Mouse (Mus musculus) cortical plate, adult 2 months (tissue): ENCODE data around the gene Fam219a. TPM values are rescaled to one million over a fixed set of nuclear protein-coding genes. Genes with fewer than 3 reads are reported as not detected.

Source experiments
- H3K27ac ChIP-seq: fragments of 200-500 bp; 2 replicates; pipeline ENCODE4 v1.5.1; 2012; ENCODE audit warnings: low read length, control low read depth, inconsistent platforms; ENCODE audit not compliant: insufficient read depth
- H3K4me1 ChIP-seq: fragments of 200-500 bp; 2 replicates; pipeline ENCODE4 v1.6.1; 2011; ENCODE audit warnings: low read length; ENCODE audit not compliant: control insufficient read depth, insufficient read depth
- H3K4me3 ChIP-seq: fragments of 200-500 bp; 2 replicates; pipeline ENCODE4 v1.5.1; 2011; ENCODE audit warnings: mild to moderate bottlenecking, low read length, control low read depth; ENCODE audit not compliant: insufficient read depth
- CTCF ChIP-seq: fragments of 200-500 bp; IDR thresholded peaks from 2 replicates; pipeline ENCODE4 v1.5.1; 2011; ENCODE audit warnings: mild to moderate bottlenecking, control low read depth, low read length; ENCODE audit not compliant: insufficient read depth; ENCODE audit errors: extremely low read depth
- POLR2A ChIP-seq: fragments of 200-500 bp; IDR thresholded peaks from 2 replicates; pipeline ENCODE4 v1.6.1; 2011; ENCODE audit warnings: mild to moderate bottlenecking, low read length, control low read depth; ENCODE audit not compliant: insufficient read depth; ENCODE audit errors: extremely low read depth
- polyA plus RNA-seq: library from polyadenylated mRNA; depleted of rRNA; stranded (reverse); fragments of >200 nt; gene quantifications from 2 replicates; pipeline ENCODE4 v1.2.3, GENCODE M21; 2012

The Fam219a gene
- polyA plus RNA-seq, 1 experiment: 159 TPM

- peaks cover 4% of the 10 kb centered on the region; the same call in 1 of the 2 replicates for H3K4me1 ChIP-seq
- H3K4me3 ChIP-seq: no peak overlapping the region
- TF ChIP-seq POLR2A (no peak), CTCF (no peak)
- H3K27ac ChIP-seq: no peak overlapping the region
Measured at GRCm38 (mm10) chr4:41524829-41525228, 44.5 kb downstream of the Fam219a start.

DNA sequence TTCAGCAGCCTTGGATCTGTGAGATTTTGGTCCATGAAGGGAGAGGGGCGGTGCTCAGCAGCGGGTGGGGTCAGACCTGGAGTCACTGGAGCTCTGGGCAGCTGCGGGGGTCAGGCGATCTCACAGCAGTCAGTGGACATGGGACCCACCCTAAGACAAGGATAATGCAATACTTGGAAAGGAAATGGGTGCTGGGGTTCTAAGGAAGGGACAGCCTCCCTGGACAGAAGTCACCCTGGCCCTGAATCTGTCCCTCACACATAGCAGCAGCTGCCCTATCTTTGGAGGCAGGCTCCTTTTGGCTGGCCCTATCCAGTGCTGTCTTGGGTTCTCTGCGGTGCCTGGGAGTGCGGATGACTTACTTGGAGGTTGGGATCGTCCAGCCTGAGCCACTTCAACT, 45.5 kb downstream of the Fam219a start:
- H3K27ac ChIP-seq: no peak overlapping the region
- no peak overlapping the region for H3K4me3 ChIP-seq
- TF ChIP-seq CTCF (no peak), POLR2A (no peak)
- H3K4me1 ChIP-seq: peaks cover 4% of the 10 kb centered on the region; the same call in 1 of the 2 replicates

- no peak for TF ChIP-seq POLR2A
- peak; percentile 51; the same call in 1 of the 2 replicates for TF ChIP-seq CTCF
- Histone ChIP-seq H3K4me1 (peaks cover 5% of the 10 kb centered on the region), H3K27ac (no peak overlapping the region), H3K4me3 (no peak overlapping the region)
Measured at GRCm38 (mm10) chr4:41522788-41523187, 46.5 kb downstream of the Fam219a start.

DNA sequence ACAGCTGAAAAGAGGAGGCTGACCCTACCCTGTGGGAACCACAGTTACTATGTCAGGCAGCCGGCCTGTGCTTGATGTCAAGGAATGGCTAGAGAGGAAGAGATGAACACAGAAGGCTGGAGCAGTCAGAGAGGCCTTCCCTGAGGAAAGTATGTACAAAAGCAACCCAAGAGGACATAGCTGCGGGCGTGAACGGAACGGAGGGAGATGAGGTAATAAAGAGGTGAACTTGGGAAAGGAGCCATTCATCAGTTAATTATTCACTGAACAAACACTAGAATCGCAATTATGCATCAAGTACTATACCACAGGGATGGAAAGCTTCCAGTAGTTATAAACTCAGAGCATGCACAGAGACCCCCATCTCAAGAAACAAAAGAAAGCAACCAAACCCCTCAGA, 47.2 kb downstream of the Fam219a start:
- Histone ChIP-seq H3K27ac (no peak overlapping the region), H3K4me3 (no peak overlapping the region), H3K4me1 (peaks cover 5% of the 10 kb centered on the region)
- TF ChIP-seq CTCF: no peak
- TF ChIP-seq POLR2A: no peak

GRCm38 (mm10) chr4:41520641-41521040, 48.7 kb downstream of the Fam219a start:
- no peak for TF ChIP-seq CTCF
- Histone ChIP-seq H3K4me1 (peaks cover 4% of the 10 kb centered on the region), H3K4me3 (no peak overlapping the region), H3K27ac (no peak overlapping the region)

DNA sequence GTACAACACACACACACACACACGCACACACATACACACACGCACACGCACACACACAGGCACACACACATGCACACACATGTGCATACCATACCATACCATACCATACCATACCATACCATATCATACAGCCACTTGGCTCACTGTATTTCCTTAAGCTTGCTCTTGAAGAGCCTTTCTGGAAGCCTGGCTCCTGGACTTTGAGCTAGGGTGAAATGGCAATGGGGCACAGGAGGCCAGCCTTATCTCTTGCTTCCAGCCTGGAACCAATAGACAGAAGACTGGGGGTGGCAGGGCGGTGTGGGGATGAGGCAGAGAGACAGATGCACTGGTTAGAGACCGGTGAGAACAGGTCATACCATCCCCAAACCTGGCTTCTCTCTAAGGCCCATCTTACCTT, 50.1 kb downstream of the Fam219a start:
- TF ChIP-seq CTCF (no peak), POLR2A (no peak)
- Histone ChIP-seq H3K4me3 (no peak overlapping the region), H3K27ac (no peak overlapping the region), H3K4me1 (peaks cover 4% of the 10 kb centered on the region)

DNA sequence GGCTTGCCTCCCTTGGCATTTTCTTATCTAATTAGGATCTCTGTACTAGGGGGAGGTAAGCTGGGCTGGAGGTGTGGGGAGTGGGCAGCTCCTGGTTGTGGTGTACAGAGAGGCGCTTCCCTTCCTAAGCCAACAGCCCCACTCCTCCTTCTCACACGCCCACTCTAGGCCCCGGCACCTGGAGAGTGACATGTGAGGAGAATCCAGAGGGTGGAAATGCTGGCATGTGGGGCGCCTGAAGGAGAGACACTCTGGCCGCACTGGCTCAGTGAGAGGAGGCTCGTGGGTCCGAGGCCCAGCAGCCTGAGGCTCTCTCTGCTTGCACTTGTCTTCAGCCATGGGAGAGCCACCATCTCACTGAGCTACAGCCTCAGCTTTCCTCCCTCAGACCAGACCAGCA, 51.0 kb downstream of the Fam219a start:
- TF ChIP-seq CTCF (no peak), POLR2A (no peak)
- H3K27ac ChIP-seq: no peak overlapping the region

GRCm38 (mm10) chr4:41517233-41517632, 52.1 kb downstream of the Fam219a start, which contains the start of gene 1110017D15Rik:
TSS of gene 1110017D15Rik (minus strand) at chr4:41517333.
- TF ChIP-seq POLR2A (no peak), CTCF (no peak)
- H3K27ac ChIP-seq: no peak within 1 kb of the TSS
- H3K4me1 ChIP-seq: peaks cover 6% of the 10 kb centered on the region
- H3K4me3 ChIP-seq: no peak within 1 kb of the TSS

More for the DNA sequence above, 51.0 kb downstream of the Fam219a start:
- Histone ChIP-seq H3K4me1 (peaks cover 6% of the 10 kb centered on the region), H3K4me3 (no peak overlapping the region)

DNA sequence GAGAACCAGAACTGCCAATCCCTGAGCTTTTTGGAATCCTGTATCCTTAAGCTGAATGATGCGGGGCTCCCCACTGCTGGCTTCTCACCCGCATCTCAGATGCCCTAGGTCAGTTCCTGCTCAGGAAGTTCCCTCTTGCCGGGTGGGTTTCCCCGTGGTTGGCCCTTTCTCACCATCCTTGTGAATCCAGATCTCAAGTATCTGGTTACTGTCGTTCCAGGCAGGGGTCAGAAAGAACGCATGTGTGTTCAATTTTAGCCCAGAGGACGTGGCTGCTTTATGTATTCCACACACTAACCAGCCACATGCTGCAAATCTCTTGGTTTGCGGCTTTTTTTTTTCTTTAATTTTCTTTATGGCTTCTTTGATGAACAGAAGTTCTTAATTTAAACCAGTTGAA, 55.6 kb downstream of the Fam219a start:
- no peak for TF ChIP-seq POLR2A
- no peak for TF ChIP-seq CTCF
- H3K27ac ChIP-seq: no peak overlapping the region
- peaks cover 6% of the 10 kb centered on the region for H3K4me1 ChIP-seq
- no peak overlapping the region for H3K4me3 ChIP-seq

DNA sequence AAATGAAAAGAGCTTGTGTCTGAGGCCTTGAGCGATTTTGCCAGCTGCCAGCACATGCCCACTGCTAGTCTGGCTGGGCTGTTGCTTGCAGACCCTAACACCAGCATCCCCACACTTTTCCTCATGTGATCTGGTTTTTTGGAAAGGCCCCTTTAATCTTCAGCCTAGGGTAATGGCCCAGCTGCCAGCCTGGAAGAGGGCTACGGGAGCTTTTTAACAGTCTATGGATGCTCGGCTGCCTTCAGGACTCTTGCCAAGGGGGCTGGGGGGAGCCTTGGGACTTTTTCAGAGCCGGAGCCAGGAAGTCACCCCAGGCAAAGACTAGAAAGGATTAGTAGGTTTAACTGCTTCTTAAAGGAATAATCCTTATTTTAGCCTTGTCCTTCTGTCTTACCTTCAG, 56.0 kb downstream of the Fam219a start:
- H3K4me3 ChIP-seq: no peak overlapping the region
- no peak overlapping the region for H3K27ac ChIP-seq
- TF ChIP-seq CTCF (no peak), POLR2A (no peak)
- peaks cover 3% of the 10 kb centered on the region for H3K4me1 ChIP-seq

GRCm38 (mm10) chr4:41507998-41508397, 61.3 kb downstream of the Fam219a start:
- no peak overlapping the region for H3K4me3 ChIP-seq
- TF ChIP-seq CTCF: no peak
- no peak for TF ChIP-seq POLR2A
- peaks cover 3% of the 10 kb centered on the region; the same call in 1 of the 2 replicates for H3K4me1 ChIP-seq
- no peak overlapping the region for H3K27ac ChIP-seq
